Mouse (Mus musculus) megakaryocyte, adult 5-6 weeks (primary cell): ENCODE data around the gene Slc6a19. TPM values are rescaled to one million over a fixed set of nuclear protein-coding genes. Genes with fewer than 3 reads are reported as not detected.

Source experiments
- ATAC-seq: 2 replicates; pipeline ENCODE4 v1.8.0; 2016; ENCODE audit warnings: mild to moderate bottlenecking, inconsistent platforms; ENCODE audit not compliant: poor library complexity, severe bottlenecking
- total RNA-seq, 2 experiments: library from RNA; stranded (forward) in 1 of 2; stranded (reverse) in 1 of 2; fragments of 153-499, 151-499 nt in 1 of 2; fragments of 221-1000, 200-1000 nt in 1 of 2; gene quantifications; 2 replicates each; pipeline versions ENCODE4 v1.2.3 to v1.2.4; 2015 to 2017

Slc6a19 gene
- total RNA-seq, 2 experiments from 2014 or later: 0.04 TPM; not detected in 1

- no peak for ATAC-seq
These were observed 26.8 kb downstream of the Slc6a19 start, which contains the start of gene Slc6a18 for GRCm38 (mm10) chr13:73677853-73678252. Slc6a18 (minus strand) TSS chr13:73678023.

DNA sequence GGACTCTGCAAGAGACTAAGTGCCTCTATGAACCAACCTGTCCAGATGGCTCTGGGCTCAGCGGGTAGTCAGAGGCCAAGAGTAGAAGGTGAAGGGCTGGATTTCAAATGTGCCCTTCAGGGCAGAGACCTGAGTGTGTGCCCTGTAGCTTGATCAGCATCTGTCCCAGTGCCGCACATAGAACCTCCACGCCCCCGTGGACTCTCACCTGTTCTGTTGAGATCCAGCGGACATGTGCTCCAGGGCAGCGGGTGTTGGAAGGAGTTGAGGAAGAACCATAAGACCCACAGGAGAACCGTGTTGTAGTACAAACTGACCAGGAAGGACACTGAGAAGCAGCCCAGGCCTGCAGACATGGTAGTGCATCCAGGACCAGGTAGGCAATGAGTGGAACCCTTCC is 29.5 kb downstream of the Slc6a19 start:
- ATAC-seq: no peak

DNA sequence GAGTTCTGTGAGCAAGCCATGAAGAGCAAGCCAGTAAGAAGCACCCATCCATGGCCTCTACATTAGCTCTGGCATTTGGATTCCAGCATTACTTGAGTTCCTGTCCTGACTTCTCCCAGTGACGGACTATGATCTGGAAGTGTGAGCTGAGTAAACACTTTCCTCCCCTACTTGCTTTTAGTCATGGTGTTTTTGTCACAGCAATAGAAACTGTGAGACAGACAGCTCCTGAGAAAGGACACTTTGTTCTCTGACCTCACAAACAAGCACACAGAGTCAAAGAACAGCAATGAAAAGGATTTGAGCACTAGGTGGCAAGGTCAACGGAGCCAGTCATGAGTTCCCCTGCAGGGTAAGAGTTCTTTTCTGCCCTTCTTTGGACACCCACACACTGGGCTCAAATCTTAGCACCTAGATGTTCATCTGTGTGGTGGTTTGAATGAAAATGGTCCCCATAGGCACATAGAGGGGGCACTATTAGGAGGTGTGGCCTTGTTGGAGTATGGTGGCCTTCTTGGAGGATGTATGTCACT is 44.4 kb downstream of the Slc6a19 start:
- ATAC-seq: no peak

DNA sequence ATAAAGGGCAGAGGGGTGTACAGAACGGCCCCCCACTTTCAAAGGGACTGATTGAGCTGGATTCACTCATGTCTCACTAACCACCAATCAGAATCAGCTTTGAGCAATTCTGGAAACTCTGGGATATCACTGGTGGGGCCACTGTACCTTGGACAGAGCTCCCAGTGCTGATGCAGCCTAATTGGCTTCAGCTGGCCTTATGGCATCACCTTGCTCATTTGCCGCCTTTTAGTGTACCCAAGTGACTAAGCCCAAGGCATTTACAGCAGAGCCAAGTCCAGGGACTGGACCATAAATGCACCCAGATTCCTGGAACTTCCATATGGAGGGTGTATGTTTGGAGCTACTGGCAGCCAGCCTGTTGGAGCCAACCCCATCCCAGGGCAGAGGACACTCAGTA is 45.7 kb downstream of the Slc6a19 start:
- ATAC-seq: no peak

DNA sequence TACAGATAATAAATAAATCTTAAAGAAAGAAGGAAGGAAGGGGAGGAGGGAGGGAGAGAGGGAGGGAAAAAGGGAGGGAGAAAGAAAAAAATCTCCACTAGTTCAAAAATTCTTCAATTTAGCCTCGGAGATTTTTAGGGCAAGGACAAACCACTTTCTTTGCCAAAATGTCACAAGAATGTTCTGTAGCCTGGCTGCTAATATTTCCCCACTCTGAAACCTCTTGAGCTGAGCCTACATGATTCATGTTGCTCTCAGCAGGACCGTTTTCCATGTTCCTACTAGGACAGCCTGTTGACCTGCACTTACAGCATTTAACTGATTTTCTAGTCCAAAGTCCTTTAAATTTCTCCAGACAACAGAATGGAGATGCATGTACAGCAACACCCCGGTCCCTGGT is 49.7 kb downstream of the Slc6a19 start:
- no peak for ATAC-seq

GRCm38 (mm10) chr13:73653266-73653665 is 51.4 kb downstream of the Slc6a19 start:
- ATAC-seq: no peak

GRCm38 (mm10) chr13:73646397-73647087 is 58.1 kb downstream of the Slc6a19 start:
- ATAC-seq: peak; percentile 81

- ATAC-seq: no peak
These were observed 63.4 kb downstream of the Slc6a19 start for GRCm38 (mm10) chr13:73641296-73641695.

DNA sequence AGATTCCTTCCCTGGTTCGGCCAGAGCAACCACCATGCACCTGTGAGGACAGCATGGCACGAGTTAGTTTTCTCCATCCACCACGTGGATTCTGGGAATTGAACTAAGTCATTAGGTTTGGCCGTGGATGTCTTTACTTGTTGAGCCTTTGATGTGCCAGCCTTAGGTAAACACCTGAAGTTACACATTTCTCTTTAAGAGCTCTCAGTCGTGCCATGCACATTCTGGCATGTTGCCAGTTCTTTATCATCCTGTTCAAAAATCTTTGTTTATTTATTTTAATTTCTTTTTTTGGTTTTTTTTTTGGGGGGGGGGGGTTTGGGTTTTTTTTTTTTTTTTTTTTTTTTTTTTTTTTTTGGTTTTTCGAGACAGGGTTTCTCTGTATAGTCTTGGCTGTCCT is 66.8 kb downstream of the Slc6a19 start:
- ATAC-seq: no peak

DNA sequence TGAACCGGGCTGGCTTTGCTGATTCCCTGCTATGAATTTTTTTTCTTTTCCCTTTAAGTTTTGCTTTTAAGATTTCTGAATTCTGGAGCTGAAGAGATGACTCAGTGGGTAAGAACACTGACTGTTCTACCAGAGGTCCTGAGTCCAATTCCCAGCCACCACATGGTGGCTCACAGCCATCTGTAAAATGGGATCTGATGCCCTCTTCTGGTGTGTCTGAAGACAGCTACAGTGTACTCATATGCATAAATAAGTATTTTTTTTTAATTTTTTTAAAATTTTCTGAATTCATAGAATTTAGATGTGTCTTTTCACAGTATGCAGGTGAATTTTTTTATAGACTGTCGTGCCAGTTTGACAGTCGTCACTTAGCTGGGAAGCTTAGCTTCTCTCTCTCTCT is 72.8 kb downstream of the Slc6a19 start:
- ATAC-seq: no peak

Other genes starting within 250 kb of the Slc6a19 start
- gene Lpcat1, start 237.7 kb downstream of the Slc6a19 start, total RNA-seq (2015): 12.7 and 14.9 TPM in 2 replicates
- gene Lpcat1, start 237.7 kb downstream of the Slc6a19 start, total RNA-seq (2017): 23.5 and 23.6 TPM in 2 replicates
- gene Slc6a3, start 168.1 kb downstream of the Slc6a19 start, total RNA-seq (2015): not detected in 2 replicates
- 0.07 TPM in 1 of 2 replicates, not detected in the other for gene Slc6a3, start 168.1 kb downstream of the Slc6a19 start, total RNA-seq (2017)
- 171 and 196 TPM in 2 replicates for gene Clptm1l, start 100.9 kb downstream of the Slc6a19 start, total RNA-seq (2015)
- gene Clptm1l, start 100.9 kb downstream of the Slc6a19 start, total RNA-seq (2017): 66.0 and 76.0 TPM in 2 replicates
- gene Tert, start 78.0 kb downstream of the Slc6a19 start, total RNA-seq (2015): 0.04 TPM in 1 of 2 replicates, not detected in the other
- 0.11 TPM in 1 of 2 replicates, not detected in the other for gene Tert, start 78.0 kb downstream of the Slc6a19 start, total RNA-seq (2017)
- gene Slc6a18, start 26.8 kb downstream of the Slc6a19 start, total RNA-seq (2015): not detected in 2 replicates
- gene Slc6a18, start 26.8 kb downstream of the Slc6a19 start, total RNA-seq (2017): not detected in 2 replicates
- gene Slc12a7, start 28.2 kb upstream of the Slc6a19 start, total RNA-seq (2015): 3.6 and 8.3 TPM in 2 replicates
- gene Slc12a7, start 28.2 kb upstream of the Slc6a19 start, total RNA-seq (2017): 2.6 and 4.3 TPM in 2 replicates
- gene Nkd2, start 142.8 kb upstream of the Slc6a19 start, total RNA-seq (2015): not detected in 2 replicates
- 0.07 TPM in 1 of 2 replicates, not detected in the other for gene Nkd2, start 142.8 kb upstream of the Slc6a19 start, total RNA-seq (2017)
- gene Trip13, start 232.9 kb upstream of the Slc6a19 start, total RNA-seq (2015): 26.9 and 30.8 TPM in 2 replicates
- gene Trip13, start 232.9 kb upstream of the Slc6a19 start, total RNA-seq (2017): 18.4 and 23.7 TPM in 2 replicates
- 58.4 and 67.9 TPM in 2 replicates for gene Brd9, start 232.9 kb upstream of the Slc6a19 start, total RNA-seq (2015)
- 117 and 154 TPM in 2 replicates for gene Brd9, start 232.9 kb upstream of the Slc6a19 start, total RNA-seq (2017)